Mouse (Mus musculus): Measurements from ENCODE around the gene Sdad1. TPM values are rescaled to one million over a fixed set of nuclear protein-coding genes. Genes with fewer than 3 reads are reported as not detected.
A peak's percentile ranks its signal among the peaks of the same experiment; 100 is the strongest.

Gene Sdad1
- polyA plus RNA-seq, 1 experiment from 2014 or later = 29.0 TPM

DNA sequence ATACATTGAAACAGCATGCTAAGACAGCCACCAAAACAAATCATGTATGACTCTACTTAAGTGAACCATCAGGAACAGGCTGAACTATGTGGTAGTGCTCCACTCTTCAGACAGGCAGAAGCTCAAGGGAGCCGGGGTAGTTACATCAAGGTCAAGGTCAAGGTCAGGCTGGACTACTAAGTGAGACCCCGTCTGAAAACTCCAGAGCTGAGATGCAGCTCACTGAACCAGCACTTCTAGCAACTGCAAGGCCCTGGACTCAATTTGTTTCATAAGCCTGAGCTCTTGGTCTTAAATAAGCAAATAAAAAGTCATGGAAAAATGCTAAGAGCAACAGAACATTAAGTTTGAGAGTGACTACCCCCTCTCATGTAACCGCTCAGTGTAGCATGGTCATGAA, 6.0 kb downstream of the Sdad1 start:
- Histone ChIP-seq H3K9ac (no peak overlapping the region), H3K4me3 (no peak overlapping the region), H3K27ac (ENCODE audit: poor library complexity, severe bottlenecking) (no peak overlapping the region), H3K36me3 (peaks cover 63% of the 10 kb centered on the region), H3K27me3 (replicated peaks) (no peaks in the 10 kb centered on the region), H3K9me3 (replicated peaks) (no peaks in the 10 kb centered on the region), H3K4me2 (no peak overlapping the region), H3K4me1 (replicated peaks) (peaks cover 10% of the 10 kb centered on the region)
- ATAC-seq (ENCODE audit: insufficient number of reproducible peaks, low FRiP score) = no peak
- WGBS = 72% methylated on average over 3 of the region's 3 CpGs

DNA sequence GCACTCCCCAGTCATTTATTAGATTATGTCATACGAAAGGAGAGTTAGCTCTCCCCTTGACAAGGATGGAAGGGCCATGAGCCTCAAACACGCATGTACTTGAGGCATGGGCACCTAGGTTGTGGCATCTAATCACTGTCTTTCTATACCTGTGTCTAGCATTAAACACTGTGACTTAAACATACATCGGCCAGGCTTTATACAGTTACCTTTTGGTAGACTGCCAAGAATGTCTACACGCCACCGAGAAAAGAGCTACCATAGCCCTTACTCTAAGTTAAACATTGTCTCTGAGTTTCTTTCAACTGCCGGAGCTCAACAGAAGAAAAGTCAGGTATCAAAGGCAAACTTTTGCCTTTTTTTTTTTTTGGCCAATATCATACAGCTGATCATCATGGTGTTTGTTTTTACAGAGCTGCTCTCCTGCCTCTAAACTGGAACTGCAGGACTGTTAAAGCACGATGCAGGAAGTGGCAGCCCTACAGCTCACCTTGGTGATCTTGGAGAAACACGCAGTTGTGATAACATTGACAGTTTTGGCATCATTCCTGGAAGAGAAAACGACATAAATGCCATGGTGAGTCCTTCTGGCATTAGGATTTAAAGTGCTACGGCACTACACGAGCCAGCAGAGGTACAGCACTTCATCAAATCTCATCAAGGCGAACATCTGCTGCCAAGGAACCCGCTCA, 8.0 kb downstream of the Sdad1 start:
- no peak for ATAC-seq (ENCODE audit: insufficient number of reproducible peaks, low FRiP score)
- WGBS = 78% methylated on average over 13 of the region's 13 CpGs

DNA sequence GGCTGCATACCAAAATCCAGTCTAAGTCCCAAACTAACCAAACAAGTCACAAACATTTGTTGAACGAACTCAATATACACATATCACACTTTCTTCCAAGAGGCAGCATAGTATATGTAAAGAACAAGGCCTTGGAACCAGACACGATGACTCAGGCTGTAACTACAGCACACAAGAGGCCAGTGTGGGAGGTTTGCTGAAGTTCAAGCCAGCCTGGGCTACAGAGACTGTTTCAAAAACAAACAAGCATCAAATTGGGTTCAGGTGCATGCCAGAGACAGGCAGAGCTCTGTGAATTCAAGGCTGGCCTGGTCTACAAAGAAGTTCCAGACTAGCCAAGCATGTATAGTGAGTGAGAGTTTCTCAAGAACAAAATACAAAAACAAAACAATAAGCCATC, 15.8 kb downstream of the Sdad1 start:
- no peak overlapping the region for H3K9ac ChIP-seq
- H3K36me3 ChIP-seq = peaks cover 95% of the 10 kb centered on the region
- no peaks in the 10 kb centered on the region for H3K4me1 ChIP-seq (replicated peaks)
- H3K27me3 ChIP-seq (replicated peaks) = no peaks in the 10 kb centered on the region
- H3K4me3 ChIP-seq = no peak overlapping the region
- no peak overlapping the region for H3K27ac ChIP-seq (ENCODE audit: poor library complexity, severe bottlenecking)
- WGBS = 85% methylated on average over 2 of the region's 2 CpGs
- H3K4me2 ChIP-seq = no peak overlapping the region
- H3K9me3 ChIP-seq (replicated peaks) = no peaks in the 10 kb centered on the region
- no peak for ATAC-seq (ENCODE audit: insufficient number of reproducible peaks, low FRiP score)

More for the DNA sequence above, 8.0 kb downstream of the Sdad1 start:
- Histone ChIP-seq H3K4me3 (no peak overlapping the region), H3K4me1 (replicated peaks) (no peaks in the 10 kb centered on the region), H3K27me3 (replicated peaks) (no peaks in the 10 kb centered on the region), H3K9me3 (replicated peaks) (no peaks in the 10 kb centered on the region), H3K9ac (no peak overlapping the region), H3K4me2 (no peak overlapping the region), H3K36me3 (peaks cover 81% of the 10 kb centered on the region), H3K27ac (ENCODE audit: poor library complexity, severe bottlenecking) (no peak overlapping the region)

DNA sequence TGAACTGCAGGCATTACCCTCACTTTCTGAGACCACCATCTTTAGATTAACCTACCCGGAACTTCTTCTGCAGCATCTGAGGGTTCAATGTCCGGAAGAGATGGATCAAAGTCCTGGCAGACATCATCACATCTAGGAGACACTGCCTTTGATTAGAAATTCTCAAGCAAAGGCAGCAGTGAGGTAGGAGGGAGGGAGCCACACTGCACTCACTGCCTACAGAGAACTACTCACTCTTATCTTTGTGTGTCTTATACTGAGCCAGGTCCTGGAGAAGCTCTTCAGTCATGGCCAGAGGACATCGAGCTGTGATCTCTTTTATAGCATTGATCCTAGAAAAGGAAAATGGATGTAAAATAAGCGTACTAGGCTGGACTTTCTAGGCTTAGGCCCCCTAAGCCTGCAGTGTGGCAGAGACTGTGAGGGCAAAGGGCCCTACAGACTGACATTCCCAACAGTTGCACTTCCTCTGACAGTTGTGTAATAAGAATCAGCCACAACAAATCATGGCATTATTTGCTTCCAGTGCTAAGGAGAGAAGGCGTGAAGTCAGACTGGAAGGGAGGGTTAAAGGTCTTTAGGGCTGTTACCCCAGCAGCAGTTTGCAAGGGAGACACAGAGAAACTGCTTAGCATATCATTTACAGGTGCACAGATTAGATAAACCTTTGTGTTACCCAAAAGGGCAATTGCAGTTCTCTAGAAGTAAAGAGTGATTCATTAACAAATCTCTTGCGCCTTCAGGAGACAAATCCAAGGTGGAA, 18.4 kb downstream of the Sdad1 start:
- no peak for ATAC-seq (ENCODE audit: insufficient number of reproducible peaks, low FRiP score)
- Histone ChIP-seq H3K4me3 (no peak overlapping the region), H3K4me1 (replicated peaks) (no peaks in the 10 kb centered on the region), H3K9ac (no peak overlapping the region; the same call in 1 of the 2 replicates), H3K36me3 (peaks cover 96% of the 10 kb centered on the region), H3K4me2 (no peak overlapping the region), H3K27ac (ENCODE audit: poor library complexity, severe bottlenecking) (no peak overlapping the region), H3K9me3 (replicated peaks) (no peaks in the 10 kb centered on the region), H3K27me3 (replicated peaks) (no peaks in the 10 kb centered on the region)
- 81% methylated on average over 6 of the region's 6 CpGs for WGBS

DNA sequence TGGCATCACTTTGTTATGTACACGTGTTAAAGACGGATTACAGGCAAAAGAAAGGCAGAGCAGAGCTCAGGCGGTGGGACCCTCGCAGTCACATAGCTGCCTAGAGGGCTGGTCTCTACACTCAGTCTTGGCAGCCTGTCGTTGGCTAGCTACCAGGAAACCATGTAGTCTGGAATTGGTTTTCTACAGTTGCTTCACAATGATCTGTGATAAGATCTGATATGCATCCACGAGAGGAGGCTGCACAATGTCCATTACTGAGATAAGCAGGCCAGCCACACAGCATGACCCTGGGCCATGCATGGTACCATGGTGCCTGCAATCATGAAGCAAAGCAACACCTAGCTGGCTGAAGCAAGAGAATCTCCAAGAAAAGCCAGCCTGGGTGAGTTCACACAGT, 22.4 kb downstream of the Sdad1 start:
- no peak for ATAC-seq (ENCODE audit: insufficient number of reproducible peaks, low FRiP score)

DNA sequence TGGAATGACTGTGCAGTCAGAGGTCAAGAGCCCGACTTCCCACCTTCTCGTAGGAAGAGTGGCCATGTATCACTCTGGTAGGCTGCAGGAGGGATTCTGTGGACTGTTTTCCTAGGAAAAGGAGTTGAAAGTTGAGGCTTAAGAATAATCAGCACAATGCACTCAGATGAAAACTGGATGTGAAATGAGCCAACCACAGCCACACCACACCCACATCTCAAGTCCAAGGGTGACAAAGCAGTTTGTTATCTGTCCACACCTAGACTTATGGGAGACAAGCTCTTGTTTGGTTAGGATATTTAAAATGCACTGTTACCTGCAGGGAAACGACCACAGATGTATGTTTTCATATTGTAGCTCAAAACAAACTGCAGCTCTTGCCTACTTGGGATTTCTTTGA, 27.2 kb downstream of the Sdad1 start:
- 41% methylated on average over 3 of the region's 3 CpGs for WGBS
- no peak overlapping the region for H3K9ac ChIP-seq

More for the DNA sequence above, 22.4 kb downstream of the Sdad1 start:
- Histone ChIP-seq H3K4me2 (no peak overlapping the region), H3K4me3 (no peak overlapping the region), H3K4me1 (replicated peaks) (peaks cover 7% of the 10 kb centered on the region; the same call in 1 of the 2 replicates), H3K27ac (ENCODE audit: poor library complexity, severe bottlenecking) (no peak overlapping the region), H3K27me3 (replicated peaks) (no peaks in the 10 kb centered on the region), H3K9ac (no peak overlapping the region), H3K9me3 (replicated peaks) (no peaks in the 10 kb centered on the region), H3K36me3 (peaks cover 76% of the 10 kb centered on the region)
- 69% methylated on average over 6 of the region's 6 CpGs for whole genome bisulfite sequencing

DNA sequence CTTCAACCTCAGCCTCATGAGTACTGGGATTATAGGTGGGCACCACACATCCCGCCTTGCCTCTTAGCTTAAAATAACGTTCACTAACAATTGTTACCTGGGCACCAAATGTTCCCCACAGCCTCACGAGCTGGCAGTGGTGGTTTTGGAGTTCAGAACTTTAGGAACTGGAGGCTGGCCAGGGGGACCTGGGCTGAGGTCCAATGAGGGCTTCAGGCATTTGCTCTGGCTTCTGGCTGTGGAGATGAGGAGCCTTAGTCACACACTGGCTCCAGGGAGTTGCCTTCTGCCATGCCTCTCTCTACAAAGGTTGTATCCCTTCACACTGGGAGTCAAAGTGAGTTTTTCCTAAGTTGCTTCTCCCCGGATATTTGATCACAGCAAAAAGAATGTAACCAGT, 27.7 kb downstream of the Sdad1 start:
- Histone ChIP-seq H3K27ac (ENCODE audit: poor library complexity, severe bottlenecking) (no peak overlapping the region), H3K9ac (no peak overlapping the region), H3K4me3 (no peak overlapping the region), H3K27me3 (replicated peaks) (no peaks in the 10 kb centered on the region), H3K4me2 (no peak overlapping the region), H3K36me3 (peaks cover 26% of the 10 kb centered on the region), H3K9me3 (replicated peaks) (no peaks in the 10 kb centered on the region), H3K4me1 (replicated peaks) (peaks cover 20% of the 10 kb centered on the region; the same call in 1 of the 2 replicates)
- 72% methylated on average over 4 of the region's 4 CpGs for WGBS
- no peak for ATAC-seq (ENCODE audit: insufficient number of reproducible peaks, low FRiP score)

More for the DNA sequence above, 27.2 kb downstream of the Sdad1 start:
- no peaks in the 10 kb centered on the region for H3K9me3 ChIP-seq (replicated peaks)
- H3K4me1 ChIP-seq (replicated peaks) = peaks cover 20% of the 10 kb centered on the region; the same call in 1 of the 2 replicates
- no peak overlapping the region for H3K4me2 ChIP-seq
- H3K27me3 ChIP-seq (replicated peaks) = no peaks in the 10 kb centered on the region
- 0 out of 2 replicates have a peak, but pooled peaks have one; percentile 51 for ATAC-seq (ENCODE audit: insufficient number of reproducible peaks, low FRiP score)
- peaks cover 31% of the 10 kb centered on the region for H3K36me3 ChIP-seq
- H3K4me3 ChIP-seq = no peak overlapping the region
- no peak overlapping the region for H3K27ac ChIP-seq (ENCODE audit: poor library complexity, severe bottlenecking)

DNA sequence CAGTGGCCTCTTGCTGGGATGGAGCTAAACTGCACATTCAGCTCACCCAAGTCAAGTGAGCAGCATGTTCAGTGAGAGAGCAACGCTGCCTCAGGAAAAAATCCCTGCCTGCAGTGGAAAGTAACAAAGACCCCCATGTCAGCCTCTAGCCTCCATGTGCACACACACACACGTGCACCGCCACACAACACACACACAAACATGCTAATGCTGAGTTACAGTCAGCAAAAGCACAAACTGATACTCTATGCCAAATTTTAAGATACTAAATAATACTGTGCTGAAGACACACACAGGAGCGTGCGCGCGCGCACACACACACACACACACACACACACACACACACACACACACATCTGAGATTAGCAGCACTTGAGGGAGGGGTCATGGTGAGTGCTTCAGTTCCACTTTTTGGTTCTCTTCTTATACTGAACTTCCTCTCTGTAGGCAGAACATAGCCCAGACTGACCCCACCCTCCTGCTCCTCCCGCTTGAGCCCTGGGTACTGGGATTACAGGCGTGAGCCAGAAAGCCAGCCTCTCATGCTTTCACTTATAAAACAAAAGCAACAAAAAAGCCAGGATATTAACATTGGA, 31.2 kb downstream of the Sdad1 start:
- no peaks in the 10 kb centered on the region for H3K36me3 ChIP-seq
- ATAC-seq (ENCODE audit: insufficient number of reproducible peaks, low FRiP score) = no peak
- WGBS = 79% methylated on average over 10 of the region's 10 CpGs
- H3K4me3 ChIP-seq = no peak overlapping the region
- H3K27ac ChIP-seq (ENCODE audit: poor library complexity, severe bottlenecking) = no peak overlapping the region
- no peaks in the 10 kb centered on the region for H3K9me3 ChIP-seq (replicated peaks)
- no peak overlapping the region for H3K9ac ChIP-seq
- no peak overlapping the region for H3K4me2 ChIP-seq
- peaks cover 20% of the 10 kb centered on the region for H3K4me1 ChIP-seq (replicated peaks)
- H3K27me3 ChIP-seq (replicated peaks) = peaks cover 6% of the 10 kb centered on the region; the same call in 1 of the 2 replicates

DNA sequence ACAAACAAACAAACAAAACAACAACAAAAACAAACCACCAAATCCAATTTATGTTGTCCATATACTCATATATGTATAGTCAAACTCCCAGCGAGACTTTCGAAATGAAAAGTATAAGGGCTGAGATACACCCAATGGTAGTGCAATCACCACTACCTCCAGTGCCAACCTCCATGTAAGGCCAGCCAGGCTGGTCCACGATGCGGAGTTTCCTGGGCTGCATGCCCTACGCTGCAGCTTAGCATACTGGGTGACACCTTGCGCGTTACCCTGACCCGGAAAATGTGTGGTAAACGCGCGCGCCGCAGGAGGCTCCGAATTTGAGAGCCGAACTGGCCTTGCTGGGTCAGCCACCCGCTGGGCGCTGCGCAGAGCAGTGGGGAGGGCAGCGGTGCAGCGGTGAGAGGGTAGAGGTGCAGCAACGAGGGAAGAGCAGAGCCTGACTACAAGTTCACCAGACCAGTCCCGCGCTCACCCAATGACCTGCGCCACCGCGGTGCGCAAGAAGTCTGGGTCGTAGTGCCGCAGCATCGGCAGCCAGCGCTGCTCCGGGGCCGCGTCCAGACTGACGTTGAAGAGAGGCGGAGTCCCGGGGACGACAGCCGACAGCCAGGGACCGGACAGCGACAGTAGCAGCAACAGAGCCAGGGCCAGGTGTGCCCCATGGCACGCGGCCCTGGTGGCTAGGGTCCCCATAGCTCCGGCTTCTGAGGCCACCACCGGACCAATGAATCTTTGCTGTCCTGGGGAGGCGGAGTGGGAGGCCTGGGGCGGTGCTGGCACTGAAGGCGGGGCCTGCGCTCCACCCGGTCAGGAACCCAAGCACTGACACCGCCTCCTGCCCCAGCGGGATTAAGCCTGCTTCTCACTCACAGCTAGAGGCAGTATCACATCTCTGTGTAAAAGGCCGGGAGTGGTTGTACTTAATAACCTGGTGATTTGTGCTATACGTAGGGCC, 32.6 kb downstream of the Sdad1 start, which contains the start of gene Naaa:
Naaa (minus strand) TSS at position 734 of the 958 bp plus-strand sequence.
- peak within 1 kb of the TSS; percentile 68 for H3K4me3 ChIP-seq
- no peak within 1 kb of the TSS; the same call in 1 of the 2 replicates for H3K27ac ChIP-seq (ENCODE audit: poor library complexity, severe bottlenecking)
- 3% methylated on average over 54 of the region's 54 CpGs for WGBS

DNA sequence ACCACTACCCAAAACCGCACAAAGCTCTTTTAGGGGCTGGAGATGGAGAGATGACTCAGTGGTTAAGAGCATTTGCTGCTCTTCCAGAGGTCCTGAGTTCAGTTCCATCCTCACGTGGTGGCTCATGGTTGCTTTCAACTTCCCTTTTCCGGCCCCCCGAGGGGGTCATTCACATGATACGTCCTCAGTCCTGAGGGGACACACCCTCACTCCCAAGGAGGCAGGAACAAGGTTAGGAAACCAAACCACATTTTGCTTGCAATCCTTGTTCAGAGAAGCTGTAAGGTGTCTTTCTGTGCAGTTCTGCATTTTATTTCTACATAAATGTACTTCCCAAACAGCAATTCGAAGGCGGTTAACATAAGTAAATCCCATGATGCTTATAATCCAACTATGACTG, 39.8 kb downstream of the Sdad1 start:
- Histone ChIP-seq H3K27me3 (replicated peaks) (no peaks in the 10 kb centered on the region), H3K4me3 (no peak overlapping the region), H3K36me3 (no peaks in the 10 kb centered on the region), H3K9me3 (replicated peaks) (no peaks in the 10 kb centered on the region), H3K4me1 (replicated peaks) (no peaks in the 10 kb centered on the region), H3K27ac (ENCODE audit: poor library complexity, severe bottlenecking) (no peak overlapping the region), H3K4me2 (no peak overlapping the region), H3K9ac (no peak overlapping the region)
- WGBS = 80% methylated on average over 7 of the region's 7 CpGs
- no peak for ATAC-seq (ENCODE audit: insufficient number of reproducible peaks, low FRiP score)

More for the DNA sequence above, 32.6 kb downstream of the Sdad1 start, which contains the start of gene Naaa:
- Histone ChIP-seq H3K27me3 (replicated peaks) (peaks cover 6% of the 10 kb centered on the region; the same call in 1 of the 2 replicates), H3K4me1 (replicated peaks) (peaks cover 11% of the 10 kb centered on the region), H3K4me2 (peak within 1 kb of the TSS; percentile 91), H3K9me3 (replicated peaks) (no peaks in the 10 kb centered on the region), H3K9ac (peak within 1 kb of the TSS; percentile 73), H3K36me3 (no peaks in the 10 kb centered on the region)
- ATAC-seq (ENCODE audit: insufficient number of reproducible peaks, low FRiP score) = peak; percentile 89
